Mouse (Mus musculus) liver, embryonic 14.5 days (tissue): Measurements from ENCODE around the gene Prkar2b.
A peak's percentile ranks its signal among the peaks of the same experiment; 100 is the strongest.

Source experiments
- CTCF ChIP-seq: IDR thresholded peaks from 2 replicates; pipeline ENCODE4 v1.5.1; 2016; ENCODE audit warnings: antibody characterized with exemption, low read depth, control low read depth
- EP300 ChIP-seq: IDR thresholded peaks from 2 replicates; pipeline ENCODE4 v1.6.1; 2016; ENCODE audit warnings: antibody characterized with exemption, low read depth

DNA sequence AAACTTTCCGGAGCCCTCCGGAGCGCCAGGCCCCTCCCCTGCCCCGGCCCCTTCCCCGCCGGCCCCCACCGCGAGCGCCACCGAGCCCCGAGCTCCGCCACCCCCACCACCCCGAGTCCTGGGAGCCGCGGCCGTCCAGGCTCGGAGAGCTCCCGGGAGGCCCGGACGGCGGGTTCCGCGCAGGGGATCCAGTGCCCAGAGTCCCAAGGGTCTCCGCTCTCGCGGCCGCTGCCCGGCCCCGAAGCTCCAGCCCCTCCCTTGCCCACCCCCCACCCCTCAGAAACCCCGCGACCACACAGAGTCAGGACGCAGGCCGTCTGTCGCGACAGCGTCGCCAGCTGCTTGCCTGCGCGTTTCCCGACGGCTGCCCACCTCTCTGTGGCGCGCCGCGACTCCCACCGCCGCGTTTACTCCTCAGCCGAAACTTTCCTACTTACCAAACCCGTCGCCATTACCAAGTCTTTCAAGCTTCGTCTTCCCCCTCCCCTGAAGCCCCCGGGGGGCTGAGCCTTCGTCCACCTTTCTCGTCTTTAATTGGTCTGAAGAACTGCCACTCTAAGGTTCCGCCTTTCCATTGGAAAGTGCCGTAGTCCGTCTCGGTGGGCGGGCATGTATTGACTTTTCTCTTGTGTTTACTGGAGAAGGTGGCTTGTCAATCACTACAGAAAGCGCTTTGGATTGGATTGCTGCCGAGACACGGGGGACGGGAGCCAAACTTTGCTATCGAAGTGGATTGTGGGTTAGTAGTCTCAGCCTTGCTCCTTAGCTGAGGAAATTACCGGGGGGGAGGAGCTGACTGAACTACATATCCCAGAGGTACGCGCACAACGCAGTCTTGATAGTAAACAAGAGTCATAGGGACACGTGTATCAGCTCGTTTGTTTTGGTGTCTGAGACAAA lies 111.1 kb downstream of the Prkar2b start, which contains the start of gene Hbp1:
- TF ChIP-seq CTCF (no peak), EP300 (peak; percentile 30)
